Mouse (Mus musculus): Measurements from ENCODE around the gene Ggt5.
A peak's percentile ranks its signal among the peaks of the same experiment; 100 is the strongest.

The Ggt5 gene

GRCm38 (mm10) chr10:75632633-75633032, 43.5 kb downstream of the Ggt5 start:
- DNase-seq: peak; percentile 29

GRCm38 (mm10) chr10:75633048-75633447, 43.9 kb downstream of the Ggt5 start:
- DNase-seq: no peak

- DNase-seq: no peak
Measured at GRCm38 (mm10) chr10:75633576-75634139, 44.5 kb downstream of the Ggt5 start.

DNA sequence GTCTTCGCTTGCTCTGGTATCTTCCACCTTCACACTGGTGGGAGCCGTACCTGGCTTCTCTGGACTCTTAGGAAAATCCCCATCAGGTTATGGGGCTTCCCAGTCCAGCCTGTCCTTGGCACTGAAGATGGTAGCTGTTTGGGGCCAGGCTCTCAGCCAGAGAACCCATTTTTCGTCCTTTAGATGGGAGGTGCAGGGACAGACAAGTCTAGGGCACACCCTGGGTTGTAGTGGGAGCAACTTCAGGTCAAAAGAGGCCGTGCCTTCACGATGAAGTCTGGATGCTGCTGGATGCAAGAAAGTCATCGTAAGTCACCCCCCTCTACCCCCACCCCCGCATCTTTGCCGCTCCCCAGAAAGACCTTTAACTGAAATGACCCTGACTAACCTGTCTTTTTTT, 45.5 kb downstream of the Ggt5 start:
- DNase-seq: no peak

DNA sequence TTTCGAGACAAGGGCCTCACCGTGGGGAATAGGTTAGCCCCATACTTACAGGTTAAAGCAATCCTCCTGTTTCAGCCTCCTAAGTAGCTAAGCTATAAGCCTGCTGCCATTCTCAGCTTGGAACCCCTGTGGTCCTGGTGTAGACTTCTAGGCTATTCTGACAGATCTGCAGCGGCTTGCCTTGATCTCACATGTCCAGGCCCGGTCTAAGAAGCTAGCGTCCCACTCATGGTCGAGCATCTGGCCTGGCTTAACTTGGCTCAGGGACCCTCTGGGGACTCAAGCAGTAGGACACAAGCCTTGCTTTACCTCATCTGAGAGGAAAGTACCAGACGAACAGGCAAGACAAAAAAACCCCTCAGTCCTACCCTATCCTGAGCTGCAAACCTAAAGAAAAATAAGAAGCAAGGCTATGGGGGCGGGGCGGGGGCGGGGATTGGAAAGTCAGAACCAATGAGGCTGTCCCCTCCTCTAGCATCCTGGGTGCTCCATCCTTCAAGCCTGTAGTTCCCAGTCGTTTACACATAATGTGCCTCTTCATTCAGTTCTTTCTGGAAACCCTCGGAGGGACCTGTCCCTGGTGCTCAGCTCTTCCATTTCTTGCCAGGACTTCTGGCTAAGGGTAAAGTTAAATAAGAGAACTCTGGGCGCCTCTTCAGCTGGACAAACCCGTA, 46.0 kb downstream of the Ggt5 start:
- DNase-seq: no peak

- peak; percentile 94 for DNase-seq
Measured at GRCm38 (mm10) chr10:75635693-75636055, 46.5 kb downstream of the Ggt5 start.

DNA sequence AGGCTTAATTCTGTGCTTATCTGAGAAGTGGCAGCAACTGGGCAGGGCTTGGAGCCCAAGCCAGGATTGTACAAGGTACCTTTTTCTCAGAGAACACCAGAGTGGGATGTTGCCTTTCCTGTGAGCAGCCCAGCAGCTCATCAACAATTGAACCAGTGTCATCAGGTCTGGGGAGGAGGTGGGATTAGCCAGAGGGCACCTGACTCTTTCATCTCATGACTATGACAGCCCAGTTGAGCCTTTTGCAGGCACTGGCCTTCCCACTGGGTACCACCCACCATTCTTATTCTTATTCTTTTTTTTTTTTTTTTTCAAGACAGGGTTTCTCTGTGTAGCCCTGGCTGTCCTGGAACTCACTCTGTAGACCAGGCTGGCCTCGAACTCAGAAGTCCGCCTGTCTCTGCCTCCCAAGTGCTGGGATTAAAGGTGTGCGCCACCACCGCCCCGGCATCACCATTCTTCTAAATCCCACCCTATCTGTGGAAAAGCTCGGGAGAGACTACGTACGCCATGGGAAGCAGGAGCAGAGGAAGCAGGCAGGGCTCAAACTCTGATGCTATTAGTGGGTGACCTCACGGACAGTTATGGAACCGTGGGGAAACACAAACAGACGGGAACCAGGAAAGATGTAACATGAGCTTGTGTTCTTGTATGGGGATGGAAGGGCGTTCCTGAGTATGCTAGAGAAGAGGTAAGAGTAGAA, 47.1 kb downstream of the Ggt5 start:
- no peak for DNase-seq

GRCm38 (mm10) chr10:75637711-75638110, 48.6 kb downstream of the Ggt5 start:
- DNase-seq: no peak

DNA sequence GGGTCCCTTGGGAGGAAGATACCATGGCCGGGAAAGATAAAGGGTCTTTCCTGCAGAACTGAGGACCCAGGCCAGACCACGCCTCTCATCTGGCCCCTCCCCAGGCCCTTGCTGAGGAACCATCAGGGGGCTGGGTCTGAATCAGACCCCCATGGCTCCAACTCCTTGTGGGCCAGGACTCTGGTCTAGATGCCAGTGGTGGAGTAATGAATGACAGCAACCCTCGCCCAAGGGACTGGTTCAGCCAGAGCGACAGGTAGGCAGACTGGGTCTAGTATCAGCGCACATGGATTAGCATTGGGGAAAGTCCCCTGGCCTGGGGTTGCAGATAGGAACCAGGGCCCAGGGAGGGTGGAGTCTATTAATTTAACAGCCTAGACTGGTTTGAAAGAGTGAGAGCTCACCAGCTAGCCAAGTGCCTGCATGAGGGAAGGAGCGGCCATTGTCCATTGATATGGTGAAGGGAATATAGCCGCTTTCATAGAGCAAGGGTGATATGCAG, 52.6 kb downstream of the Ggt5 start:
- no peak for DNase-seq

- DNase-seq: no peak
Measured at GRCm38 (mm10) chr10:75642436-75642835, 53.3 kb downstream of the Ggt5 start.

GRCm38 (mm10) chr10:75642891-75643290, 53.8 kb downstream of the Ggt5 start:
- no peak for DNase-seq

DNA sequence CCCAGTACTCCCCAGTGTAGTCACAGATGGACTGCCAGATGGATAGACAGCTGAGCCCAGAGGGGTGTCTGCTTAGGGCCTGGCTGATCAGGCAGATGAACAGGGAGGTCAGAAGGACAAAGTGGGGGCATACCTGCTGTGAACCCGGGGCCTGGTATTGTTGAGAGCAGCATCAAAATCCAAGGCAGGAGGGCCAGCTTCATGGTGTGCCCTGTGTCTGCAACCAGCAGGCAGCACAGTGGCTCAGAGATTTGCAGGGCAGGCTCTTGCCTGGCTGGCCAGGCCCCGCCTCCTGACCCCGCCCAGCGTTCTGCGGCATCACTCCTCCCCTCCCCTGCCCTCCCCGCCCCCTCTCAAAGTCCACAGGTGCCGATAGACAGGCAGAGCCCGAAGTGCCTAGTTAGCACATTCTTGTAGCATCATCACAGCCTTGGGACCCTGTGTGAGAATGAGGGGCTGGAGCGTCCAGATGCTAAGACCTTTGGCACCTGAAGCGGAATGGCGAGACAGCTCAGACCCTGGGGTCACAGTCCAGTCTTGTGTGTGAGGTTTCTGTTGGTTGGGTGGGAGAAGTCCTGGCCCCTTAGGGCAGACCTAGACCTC, 54.7 kb downstream of the Ggt5 start, which contains the start of gene Susd2:
TSS of gene Susd2 (minus strand) at position 268 of the 603 bp plus-strand sequence.
- DNase-seq: peak; percentile 82

- no peak for DNase-seq
Measured at GRCm38 (mm10) chr10:75645616-75646015, 56.5 kb downstream of the Ggt5 start.

DNA sequence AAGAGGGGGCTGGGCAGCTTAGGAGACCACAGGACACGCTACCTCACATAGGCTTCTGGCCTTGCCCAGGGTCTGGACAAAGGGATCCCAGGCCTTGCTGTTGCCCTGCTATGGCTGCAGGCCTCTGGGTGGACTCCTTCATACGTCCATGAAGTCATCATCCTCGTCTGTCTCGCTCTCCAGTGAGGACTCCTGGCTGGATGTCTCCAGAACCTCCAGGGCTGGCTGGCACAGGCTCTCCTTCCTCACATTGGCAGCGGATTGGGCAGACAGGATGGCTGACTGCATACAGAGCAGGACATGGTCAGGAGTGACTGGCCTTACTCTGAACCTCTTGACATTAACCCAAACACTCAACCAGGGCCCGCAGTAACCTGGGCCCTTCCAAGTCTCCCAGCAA, 57.3 kb downstream of the Ggt5 start:
- no peak for DNase-seq

DNA sequence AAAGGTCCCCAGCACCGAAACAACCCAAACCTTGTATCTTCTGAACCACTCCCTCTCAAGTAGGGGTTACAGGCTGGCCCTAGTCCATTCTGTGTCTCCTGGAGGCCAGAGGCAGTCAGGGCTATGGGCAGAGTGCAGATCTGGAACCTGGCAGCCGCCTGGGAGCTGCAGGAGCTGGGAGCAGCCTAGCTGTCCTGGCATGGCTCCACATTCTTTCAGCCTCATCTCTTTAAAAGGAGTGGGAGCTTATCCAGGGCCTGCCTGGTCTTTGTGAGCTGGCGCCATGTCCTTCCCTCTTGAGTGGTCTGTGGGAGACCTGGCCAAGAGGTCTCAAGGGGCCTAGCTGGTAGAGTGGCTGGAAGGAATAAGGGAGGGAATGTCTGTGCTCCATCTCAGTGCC, 58.2 kb downstream of the Ggt5 start:
- peak; percentile 50 for DNase-seq

DNA sequence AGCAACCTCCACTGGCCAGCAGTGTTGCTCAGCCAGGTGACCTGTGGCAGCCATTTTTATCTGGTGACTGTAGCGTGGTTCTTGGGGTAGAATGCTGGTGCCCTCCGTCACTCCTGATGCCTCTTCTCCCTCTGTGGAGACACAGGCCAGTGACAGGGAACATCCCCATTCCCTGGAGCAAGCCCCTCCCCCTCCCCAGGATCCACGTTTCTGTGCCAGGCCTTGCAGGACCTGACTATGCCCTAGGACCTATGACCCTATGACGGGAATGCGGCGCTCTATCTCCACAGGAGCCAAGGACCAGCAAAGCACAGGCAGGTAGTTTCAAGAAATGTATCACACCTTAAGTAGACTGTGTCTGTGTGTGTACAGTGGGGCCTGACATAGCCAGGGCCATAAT, 59.0 kb downstream of the Ggt5 start:
- no peak for DNase-seq

GRCm38 (mm10) chr10:75649001-75649400, 59.9 kb downstream of the Ggt5 start:
- no peak for DNase-seq

DNA sequence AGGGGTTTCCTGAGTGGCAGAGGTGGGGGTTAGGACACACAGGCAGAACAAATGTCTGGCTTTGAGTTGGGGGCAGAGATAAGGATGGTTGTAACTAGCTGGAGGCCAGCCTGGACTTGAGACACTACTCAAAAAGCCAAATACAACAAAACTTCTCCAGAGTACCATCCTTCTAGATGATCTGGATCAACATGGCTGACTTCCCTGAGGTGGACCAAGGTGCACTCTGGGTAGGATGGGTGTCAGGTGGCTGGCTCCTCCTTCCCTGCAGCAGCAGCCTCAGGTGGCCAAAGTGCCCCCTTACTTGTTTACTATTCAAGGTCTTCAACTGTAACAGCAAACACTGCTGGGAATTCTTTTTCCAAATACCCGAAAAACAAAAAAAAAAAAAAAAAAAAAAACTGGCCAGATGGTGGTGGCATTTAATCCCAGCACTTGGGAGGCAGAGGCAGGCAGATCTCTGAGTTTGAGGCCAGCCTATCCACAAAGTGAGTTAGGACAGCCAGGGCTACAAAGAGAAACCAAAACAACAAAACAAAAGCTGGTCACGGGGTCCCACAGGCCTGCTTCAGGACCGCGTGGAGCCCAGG, 60.4 kb downstream of the Ggt5 start:
- DNase-seq: no peak

GRCm38 (mm10) chr10:75650306-75650902, 61.3 kb downstream of the Ggt5 start:
- no peak for DNase-seq

DNA sequence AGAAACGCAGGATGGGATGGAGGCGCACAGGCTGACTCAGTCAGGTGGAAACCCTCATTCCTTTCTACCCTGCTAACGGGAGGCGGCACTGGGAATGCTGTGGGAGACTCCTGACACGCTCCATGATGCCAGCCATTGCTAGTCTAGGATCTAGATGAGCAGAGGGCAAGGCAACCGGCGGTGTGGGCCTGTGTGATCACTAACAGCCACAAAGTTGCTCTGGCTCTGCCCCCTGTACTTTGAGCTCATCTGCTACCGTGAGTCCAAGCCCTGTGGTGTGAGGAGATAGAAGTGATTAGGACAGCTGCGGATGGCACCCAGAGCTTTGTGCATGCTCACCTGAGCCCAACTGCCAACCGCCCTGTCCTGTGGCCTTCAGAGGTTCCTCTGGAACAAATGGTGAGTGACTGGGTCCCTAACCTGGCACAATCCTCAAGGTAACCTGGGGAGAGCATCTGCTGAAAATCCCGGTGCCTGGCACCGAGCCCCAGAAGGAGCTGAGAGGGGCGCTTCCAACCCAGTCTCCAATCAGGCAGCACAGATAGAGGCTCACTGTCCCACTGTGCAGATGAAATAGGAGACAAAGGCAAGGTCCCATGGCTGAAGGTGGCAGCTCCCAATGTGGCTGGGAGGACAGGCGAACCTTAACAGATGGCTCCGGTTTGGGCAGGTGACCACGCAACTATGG, 62.4 kb downstream of the Ggt5 start:
- DNase-seq: no peak

DNA sequence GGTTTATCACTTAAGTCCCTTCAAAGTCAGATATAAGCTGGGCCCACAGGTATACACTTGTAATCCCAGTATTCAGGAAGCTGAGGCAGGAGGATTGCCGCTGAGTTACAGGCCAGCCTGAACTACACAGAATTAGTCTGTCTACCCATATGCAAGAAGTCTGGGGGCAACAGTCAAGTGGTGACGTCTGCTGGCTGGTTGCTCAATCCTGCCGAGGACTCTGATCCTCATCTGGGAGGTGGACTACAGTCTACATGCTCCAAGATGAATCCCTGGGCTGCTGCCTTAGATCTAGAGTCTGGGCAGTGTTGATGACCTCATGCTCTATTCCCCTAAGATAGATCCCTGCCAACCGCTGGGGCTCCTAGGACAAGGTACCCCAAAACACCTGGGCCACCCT, 64.9 kb downstream of the Ggt5 start:
- no peak for DNase-seq

DNA sequence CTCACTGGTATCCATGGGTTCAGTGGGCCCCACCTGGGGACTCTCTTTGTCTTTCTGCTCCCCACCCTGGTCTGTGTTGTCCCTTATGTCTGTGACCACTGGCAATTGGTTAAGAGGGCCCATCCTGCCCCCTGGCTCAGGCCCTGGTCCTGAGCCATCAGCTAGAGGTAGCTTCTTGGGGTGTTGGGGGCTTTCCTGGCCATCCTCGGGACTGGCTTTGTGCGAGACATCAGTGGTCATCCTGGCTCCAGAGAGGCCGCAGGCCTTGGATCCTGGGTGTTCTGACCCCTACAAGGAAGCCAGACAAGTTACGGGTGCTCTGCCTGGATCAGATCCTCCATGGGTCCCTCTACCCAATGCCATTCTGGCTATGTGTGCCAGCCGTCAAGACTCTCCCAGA, 68.0 kb downstream of the Ggt5 start:
- DNase-seq: no peak

Data from lung, postnatal 36 days (tissue).